Mouse (Mus musculus): ENCODE data around the gene B3gnt9.

Gene B3gnt9

DNA sequence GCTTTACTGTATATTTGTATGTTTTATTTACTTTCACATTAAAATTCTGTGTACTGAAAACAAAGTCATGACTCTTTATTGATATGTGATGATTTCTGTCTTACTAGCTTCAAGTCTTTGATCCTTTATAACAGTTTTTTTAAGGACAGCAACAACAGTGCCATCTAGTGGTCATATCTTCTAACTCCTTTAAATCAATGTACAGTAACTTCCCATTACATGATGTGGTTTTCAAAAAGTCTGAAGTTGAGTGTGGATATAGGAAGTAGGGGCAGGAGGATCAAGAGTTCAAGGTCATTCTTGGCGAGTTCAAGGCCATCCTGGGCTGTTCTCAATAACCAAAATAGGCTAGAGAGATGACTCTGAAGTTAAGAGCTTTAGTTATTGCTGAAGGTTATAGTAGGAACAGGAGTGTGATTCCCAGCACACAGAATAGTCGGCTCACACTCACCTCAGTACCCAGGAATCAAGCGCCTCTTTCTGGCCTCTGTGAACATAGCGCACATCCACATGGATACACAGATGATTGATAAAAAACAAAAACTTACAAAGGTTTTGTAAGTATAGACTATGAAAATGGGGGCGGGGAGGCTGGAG lies 36.9 kb downstream of the B3gnt9 start:
- no peak for DNase-seq (ENCODE audit: low read depth, low spot score)

GRCm38 (mm10) chr8:105214104-105214503 lies 40.8 kb downstream of the B3gnt9 start:
- no peak for DNase-seq (ENCODE audit: low read depth, low spot score)

DNA sequence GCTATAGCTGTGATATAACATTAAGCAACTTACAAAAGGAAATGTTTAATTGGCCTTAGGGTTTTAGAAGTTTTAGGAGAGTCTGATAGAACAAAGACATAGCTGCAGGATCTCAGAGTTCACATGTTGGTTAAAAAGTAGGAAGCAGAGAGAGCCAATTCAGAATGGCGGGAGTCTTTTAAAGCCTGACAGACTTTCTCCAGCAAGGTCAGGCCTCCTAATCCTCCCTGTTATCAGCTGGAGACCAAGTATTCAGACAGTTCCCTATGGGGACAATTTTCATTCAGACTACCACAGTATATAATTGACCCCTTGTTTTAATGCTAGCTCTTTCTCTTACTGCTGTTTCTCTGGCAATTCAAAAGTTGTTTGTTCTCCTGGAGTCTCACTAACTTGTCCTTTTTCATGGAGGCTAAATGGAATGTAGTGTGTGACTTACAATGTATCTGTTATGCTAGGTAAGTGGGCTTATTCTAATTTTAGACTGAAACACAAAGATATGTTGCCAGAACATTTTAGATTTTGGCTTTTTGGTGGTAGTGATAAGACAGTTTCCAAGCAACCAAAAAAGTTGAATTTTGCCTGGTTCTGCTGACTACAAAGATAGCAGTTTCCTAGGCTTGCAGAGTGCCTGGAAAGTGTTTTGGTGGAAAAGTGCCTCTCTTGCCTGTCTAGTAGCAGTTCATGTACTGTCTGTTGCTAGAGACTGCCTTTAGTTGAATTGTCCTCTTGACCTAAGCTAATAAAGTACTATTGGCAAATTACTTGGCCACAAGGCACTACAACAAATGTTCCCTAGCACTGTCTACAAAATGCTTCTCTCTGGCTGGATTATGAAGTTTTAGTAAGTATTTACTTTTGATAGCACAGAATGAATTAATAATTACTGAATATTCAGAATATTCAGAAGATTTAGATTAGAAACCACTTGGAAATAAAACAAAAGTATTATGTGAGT lies 45.5 kb downstream of the B3gnt9 start:
- DNase-seq (ENCODE audit: low read depth, low spot score), result no peak

- no peak for DNase-seq (ENCODE audit: low read depth, low spot score)
These were observed 47.2 kb downstream of the B3gnt9 start for GRCm38 (mm10) chr8:105207675-105208273.

- no peak for DNase-seq (ENCODE audit: low read depth, low spot score)
These were observed 48.1 kb downstream of the B3gnt9 start for GRCm38 (mm10) chr8:105206766-105207275.

GRCm38 (mm10) chr8:105205748-105206147 lies 49.2 kb downstream of the B3gnt9 start:
- no peak for DNase-seq (ENCODE audit: low read depth, low spot score)
